ENCODE assay signal across 8 mouse cellular contexts in the genomic region with DNA sequence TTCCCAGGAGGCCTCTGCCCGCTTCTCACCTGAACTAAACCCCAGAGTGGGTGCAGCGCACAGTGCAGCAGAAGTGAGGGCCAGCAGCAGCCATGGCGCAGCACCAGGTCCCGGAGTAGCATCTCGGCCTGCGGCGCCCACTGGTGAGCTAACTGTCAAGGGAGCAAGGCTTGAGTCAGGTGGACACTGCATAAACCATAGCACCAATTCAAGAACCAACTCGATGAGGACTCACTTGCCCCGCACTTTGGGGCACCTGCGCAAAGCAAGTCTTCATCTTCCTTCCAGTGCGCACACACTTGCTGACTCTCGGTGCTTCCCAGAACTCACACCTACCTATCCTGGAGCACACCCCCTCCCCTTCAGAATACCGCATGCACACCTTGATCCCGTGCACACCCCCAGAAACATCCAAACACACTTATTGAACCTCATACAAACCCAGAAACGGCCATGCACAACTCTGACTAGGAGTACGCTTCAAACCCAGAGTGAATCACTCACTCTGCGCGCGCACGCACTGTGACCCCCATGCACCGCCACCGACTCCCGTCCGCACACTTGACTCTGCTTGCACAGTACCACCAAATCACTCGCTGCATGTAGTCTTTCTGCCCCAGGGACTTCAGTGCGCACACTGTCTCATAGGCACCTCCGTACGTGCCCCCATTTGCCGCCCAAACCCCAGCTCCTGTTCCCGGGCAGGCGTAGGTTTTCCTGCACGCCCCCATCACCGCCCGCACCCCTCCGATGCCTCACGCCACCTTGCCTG. TPM values are rescaled to one million over a fixed set of nuclear protein-coding genes. Genes with fewer than 3 reads are reported as not detected.
DNase-seq lines count a peak whose midpoint lies in the region; ATAC-seq and TF ChIP-seq lines count a peak whose summit lies in the region.

No protein-coding gene starts in this region.

- 11% methylated on average over 36 of the region's 36 CpGs for WGBS in lung, postnatal 0 days
- 14% methylated on average over 36 of the region's 36 CpGs for WGBS in lung, adult 2 months
- WGBS in embryonic facial prominence, embryonic 13.5 days = 10% methylated on average over 36 of the region's 36 CpGs
- 26% methylated on average over 36 of the region's 36 CpGs for WGBS in olfactory bulb, adult 2 months

- TF ChIP-seq CTCF in lung, postnatal 0 days (IDR thresholded peaks at IDR 0.05) = no peak
- TF ChIP-seq CTCF in lung, adult 2 months (IDR thresholded peaks at IDR 0.05; ENCODE audit: insufficient read depth, low read length) = no peak
- no peak for TF ChIP-seq CTCF in olfactory bulb, adult 2 months (IDR thresholded peaks at IDR 0.05; ENCODE audit: insufficient read depth, low read depth, low read length)

- intact Hi-C loops in gastrocnemius, postnatal 36 days (cut with DNase I) = loop anchor here (1.0 to 5.0 kb wide), 2 partner anchors 61 to 97 kb away; no protein-coding TSS in a partner anchor

- ATAC-seq in lung, postnatal 0 days = no peak; the same call in 1 of the 2 replicates
- ATAC-seq in embryonic facial prominence, embryonic 13.5 days (ENCODE audit: insufficient number of reproducible peaks, insufficient read depth, low FRiP score, low TSS enrichment, low read depth) = peak; percentile 40

- peak overlapping the region; percentile 88 for H3K4me2 ChIP-seq in lung, postnatal 0 days (replicated peaks; ENCODE audit: low read depth, low read length)
- peak overlapping the region; percentile 88 for H3K4me2 ChIP-seq in embryonic facial prominence, embryonic 13.5 days

- H3K27me3 ChIP-seq in lung, postnatal 0 days (replicated peaks; ENCODE audit: insufficient read depth, low read length) = peaks cover 20% of the 10 kb centered on the region
- H3K27me3 ChIP-seq in embryonic facial prominence, embryonic 13.5 days = peaks cover 51% of the 10 kb centered on the region

- H3K36me3 ChIP-seq in lung, postnatal 0 days (ENCODE audit: insufficient read depth, low read length) = no peaks in the 10 kb centered on the region
- no peaks in the 10 kb centered on the region for H3K36me3 ChIP-seq in embryonic facial prominence, embryonic 13.5 days

- DNase-seq in lung, postnatal 0 days (ENCODE audit: low spot score) = no peak
- DNase-seq in lung, adult 2 months = no peak
- DNase-seq in kidney, postnatal 10 days = peak; percentile 24
- DNase-seq in ovary, postnatal 10 days (ENCODE audit: low spot score) = no peak
- no peak for DNase-seq in layer of hippocampus, postnatal 36 days
- no peak for DNase-seq in gastrocnemius, postnatal 36 days

- peak overlapping the region; percentile 55 for H3K4me3 ChIP-seq in lung, postnatal 0 days (ENCODE audit: low read depth, low read length)
- H3K4me3 ChIP-seq in lung, adult 2 months (replicated peaks; ENCODE audit: extremely low read depth, low read depth, low read length) = no peak overlapping the region
- H3K4me3 ChIP-seq in embryonic facial prominence, embryonic 13.5 days = peak overlapping the region; percentile 71
- peak overlapping the region; percentile 61 for H3K4me3 ChIP-seq in olfactory bulb, adult 2 months (ENCODE audit: insufficient read depth, low read depth, low read length)

- H3K9me3 ChIP-seq in lung, postnatal 0 days (ENCODE audit: low read length) = no peaks in the 10 kb centered on the region
- H3K9me3 ChIP-seq in embryonic facial prominence, embryonic 13.5 days = no peaks in the 10 kb centered on the region

- TF ChIP-seq EP300 in lung, postnatal 0 days (IDR thresholded peaks at IDR 0.05) = no peak

- no peaks in the 10 kb centered on the region for H3K4me1 ChIP-seq in lung, postnatal 0 days (ENCODE audit: insufficient read depth, low read depth, low read length)
- 0 out of 2 replicates have a peak, but pooled peaks cover 2% of the 10 kb centered on the region for H3K4me1 ChIP-seq in lung, adult 2 months (ENCODE audit: control insufficient read depth, insufficient read depth, low read length)
- peaks cover 12% of the 10 kb centered on the region for H3K4me1 ChIP-seq in embryonic facial prominence, embryonic 13.5 days
- H3K4me1 ChIP-seq in olfactory bulb, adult 2 months (ENCODE audit: control insufficient read depth, insufficient read depth, low read length) = peaks cover 13% of the 10 kb centered on the region

- H3K27ac ChIP-seq in lung, postnatal 0 days (ENCODE audit: low read length) = no peak overlapping the region
- no peak overlapping the region for H3K27ac ChIP-seq in embryonic facial prominence, embryonic 13.5 days
- peak overlapping the region; percentile 28; the same call in 1 of the 2 replicates for H3K27ac ChIP-seq in olfactory bulb, adult 2 months (ENCODE audit: insufficient read depth, low read depth, low read length)

- H3K9ac ChIP-seq in lung, postnatal 0 days (replicated peaks; ENCODE audit: low read depth) = no peak overlapping the region
- peak overlapping the region; percentile 83 for H3K9ac ChIP-seq in embryonic facial prominence, embryonic 13.5 days

- no peak for TF ChIP-seq POLR2A in lung, adult 2 months (IDR thresholded peaks at IDR 0.05; ENCODE audit: borderline replicate concordance, extremely low read depth, low read depth, low read length)
- TF ChIP-seq POLR2A in olfactory bulb, adult 2 months (IDR thresholded peaks at IDR 0.05; ENCODE audit: insufficient read depth, low read depth, low read length) = no peak

RNA-seq across cellular contexts. Expression of gene Prima1, which starts 0.5 kb away (rescaled TPM):
- 0.13 TPM in 1 of 2 replicates, not detected in the other for polyA plus RNA-seq in lung, postnatal 0 days (2015; fragmentation: Nextera tagmentation; extraction: Ambion mirVana)
- 0.70 and 1.0 TPM in 2 replicates for polyA plus RNA-seq in lung, adult 2 months (2012; rRNA removed)
- 0.25 and 0.59 TPM in 2 replicates for polyA plus RNA-seq in embryonic facial prominence, embryonic 13.5 days (2015; fragmentation: Nextera tagmentation; extraction: Ambion mirVana)
- polyA plus RNA-seq in olfactory bulb, adult 2 months (2012; ENCODE audit: insufficient read depth, insufficient read length, low replicate concordance, missing spikeins) = not detected in 2 replicates
- 1 to 10 TPM; 3.9 to 4.0 TPM for total RNA-seq in layer of hippocampus, postnatal 36 days (2021)
- 10 to 100 TPM; 19.0 to 37.2 TPM for total RNA-seq in gastrocnemius, postnatal 36 days (2021)
